Comparison of ENCODE assay signal across 29 mouse cellular contexts in the genomic region with DNA sequence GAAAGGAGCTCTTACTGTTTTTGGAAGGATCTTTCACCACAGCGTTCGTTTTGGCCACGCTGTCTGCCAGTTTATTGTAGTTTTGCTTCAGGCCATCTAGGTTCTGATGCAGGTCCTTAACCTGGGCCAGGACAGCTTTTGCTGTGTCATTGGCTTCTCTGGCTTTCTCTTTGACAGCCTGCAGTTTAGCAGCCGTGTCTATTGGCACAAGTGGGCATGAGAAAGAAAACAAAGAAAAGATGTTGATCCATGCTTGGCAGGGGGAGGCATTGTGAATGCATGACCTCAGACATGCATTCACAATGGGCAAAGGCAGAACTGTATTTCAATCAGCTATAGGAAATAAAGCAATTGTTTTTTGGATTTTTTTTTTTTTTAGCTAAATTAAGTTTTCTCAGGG.
DNase-seq lines count a peak whose midpoint lies in the region; ATAC-seq lines count a peak whose summit lies in the region.
"Had no signal": no experiment of that assay in that cellular context is flagged by ENCODE, and none has a peak within 500 bp of the region (broad histone marks: within the 10 kb centered on the region; RNA-seq: fewer than 3 reads in every experiment).

No protein-coding gene starts in this region.

- no peak overlapping the region for H3K27ac ChIP-seq in forebrain, embryonic 15.5 days (replicated peaks)
- no peak overlapping the region for H3K27ac ChIP-seq in forebrain, embryonic 11.5 days (ENCODE audit: low read depth, low read length)
- no peak overlapping the region for H3K27ac ChIP-seq in hindbrain, embryonic 13.5 days
- no peak overlapping the region for H3K27ac ChIP-seq in liver, embryonic 11.5 days (ENCODE audit: low read depth, low read length)
- H3K27ac ChIP-seq: embryonic facial prominence, embryonic 13.5 days; heart, embryonic 10.5 days; heart, embryonic 15.5 days; hindbrain, embryonic 12.5 days; limb, embryonic 12.5 days; lung, embryonic 15.5 days; neural tube, embryonic 15.5 days had no signal

- H3K9ac ChIP-seq in forebrain, embryonic 15.5 days (replicated peaks), result no peak overlapping the region
- H3K9ac ChIP-seq in forebrain, embryonic 11.5 days (ENCODE audit: low read length), result no peak overlapping the region
- no peak overlapping the region for H3K9ac ChIP-seq in hindbrain, embryonic 13.5 days
- no peak overlapping the region for H3K9ac ChIP-seq in liver, embryonic 11.5 days (ENCODE audit: low read depth, low read length)
- H3K9ac ChIP-seq: embryonic facial prominence, embryonic 13.5 days; heart, embryonic 15.5 days; hindbrain, embryonic 12.5 days; limb, embryonic 12.5 days; lung, embryonic 15.5 days; neural tube, embryonic 15.5 days had no signal

- H3K36me3 ChIP-seq in forebrain, embryonic 15.5 days, result no peaks in the 10 kb centered on the region
- no peaks in the 10 kb centered on the region for H3K36me3 ChIP-seq in forebrain, embryonic 11.5 days (ENCODE audit: control insufficient read depth, insufficient read depth, low read length)
- no peaks in the 10 kb centered on the region for H3K36me3 ChIP-seq in hindbrain, embryonic 13.5 days
- H3K36me3 ChIP-seq in liver, embryonic 11.5 days (ENCODE audit: control insufficient read depth, insufficient read depth, low read length), result no peaks in the 10 kb centered on the region
- H3K36me3 ChIP-seq: embryonic facial prominence, embryonic 13.5 days; heart, embryonic 10.5 days; heart, embryonic 15.5 days; hindbrain, embryonic 12.5 days; limb, embryonic 12.5 days; lung, embryonic 15.5 days; neural tube, embryonic 15.5 days had no signal

- peak; percentile 50 to 55 for DNase-seq in cerebellum, postnatal 10 days
- DNase-seq in cerebellum, adult 9-10 months, result no peak
- DNase-seq in forebrain, embryonic 11.5 days (ENCODE audit: low spot score), result no peak
- DNase-seq in retina, postnatal 1 day, result peak; percentile 2
- DNase-seq in retina, embryonic 14.5 days (ENCODE audit: low spot score), result no peak
- no peak for DNase-seq in liver, embryonic 11.5 days (ENCODE audit: low spot score)
- DNase-seq: adrenal gland, postnatal 10 days; cerebellum, adult 18-20 months; gastrocnemius, postnatal 14 days; heart, adult 11 months; kidney, adult 9 months; kidney, postnatal 10 days; layer of hippocampus, adult 9-11 months; right cerebral cortex, postnatal 4 days; thymus, adult 2 months; thymus, postnatal 36 days had no signal

- peak; percentile 58 for ATAC-seq in forebrain, embryonic 15.5 days (replicated peaks)
- ATAC-seq in forebrain, embryonic 11.5 days (replicated peaks; ENCODE audit: low FRiP score), result no peak
- ATAC-seq in hindbrain, embryonic 13.5 days (ENCODE audit: low FRiP score), result no peak
- no peak for ATAC-seq in liver, embryonic 11.5 days (replicated peaks; ENCODE audit: low FRiP score)
- ATAC-seq: activated CD4-positive, CD25-positive, alpha-beta regulatory T cell, adult 4 months; intestine, postnatal 0 days had no signal

- WGBS in forebrain, embryonic 15.5 days, result 23% methylated on average over 4 of the region's 4 CpGs
- WGBS in forebrain, embryonic 11.5 days, result 55% methylated on average over 4 of the region's 4 CpGs
- WGBS in hindbrain, embryonic 13.5 days, result 50% methylated on average over 4 of the region's 4 CpGs
- WGBS in liver, embryonic 11.5 days, result 74% methylated on average over 4 of the region's 4 CpGs

- H3K4me3 ChIP-seq in forebrain, embryonic 15.5 days, result no peak overlapping the region
- no peak overlapping the region for H3K4me3 ChIP-seq in forebrain, embryonic 11.5 days (ENCODE audit: low read depth, low read length)
- no peak overlapping the region for H3K4me3 ChIP-seq in hindbrain, embryonic 13.5 days
- no peak overlapping the region for H3K4me3 ChIP-seq in liver, embryonic 11.5 days (ENCODE audit: low read depth, low read length)
- H3K4me3 ChIP-seq: embryonic facial prominence, embryonic 13.5 days; heart, embryonic 10.5 days; heart, embryonic 15.5 days; hindbrain, embryonic 12.5 days; limb, embryonic 12.5 days; lung, embryonic 15.5 days; neural tube, embryonic 15.5 days had no signal

- H3K4me1 ChIP-seq in forebrain, embryonic 15.5 days, result peaks cover 6% of the 10 kb centered on the region
- 0 out of 2 replicates have a peak, but pooled peaks cover 3% of the 10 kb centered on the region for H3K4me1 ChIP-seq in forebrain, embryonic 11.5 days (replicated peaks; ENCODE audit: control insufficient read depth, insufficient read depth, low read length)
- no peaks in the 10 kb centered on the region for H3K4me1 ChIP-seq in hindbrain, embryonic 13.5 days (replicated peaks)
- H3K4me1 ChIP-seq in liver, embryonic 11.5 days (replicated peaks; ENCODE audit: control insufficient read depth, insufficient read depth, low read length), result no peaks in the 10 kb centered on the region
- H3K4me1 ChIP-seq: embryonic facial prominence, embryonic 13.5 days; heart, embryonic 10.5 days; heart, embryonic 15.5 days; limb, embryonic 12.5 days; lung, embryonic 15.5 days; neural tube, embryonic 15.5 days had no signal

- H3K9me3 ChIP-seq in forebrain, embryonic 15.5 days, result no peaks in the 10 kb centered on the region
- H3K9me3 ChIP-seq in forebrain, embryonic 11.5 days (ENCODE audit: control insufficient read depth, low read length), result no peaks in the 10 kb centered on the region
- H3K9me3 ChIP-seq in hindbrain, embryonic 13.5 days, result no peaks in the 10 kb centered on the region
- H3K9me3 ChIP-seq in liver, embryonic 11.5 days (ENCODE audit: control insufficient read depth, low read length), result no peaks in the 10 kb centered on the region
- H3K9me3 ChIP-seq: embryonic facial prominence, embryonic 13.5 days; heart, embryonic 10.5 days; heart, embryonic 15.5 days; hindbrain, embryonic 12.5 days; limb, embryonic 12.5 days; lung, embryonic 15.5 days; neural tube, embryonic 15.5 days had no signal

- no peaks in the 10 kb centered on the region for H3K27me3 ChIP-seq in forebrain, embryonic 15.5 days
- no peaks in the 10 kb centered on the region for H3K27me3 ChIP-seq in forebrain, embryonic 11.5 days (ENCODE audit: control insufficient read depth, insufficient read depth, low read length)
- H3K27me3 ChIP-seq in hindbrain, embryonic 13.5 days, result no peaks in the 10 kb centered on the region
- no peaks in the 10 kb centered on the region for H3K27me3 ChIP-seq in liver, embryonic 11.5 days (replicated peaks; ENCODE audit: control insufficient read depth, insufficient read depth, low read length)
- H3K27me3 ChIP-seq: CH12.LX; embryonic facial prominence, embryonic 13.5 days; heart, embryonic 15.5 days; hindbrain, embryonic 12.5 days; limb, embryonic 12.5 days; lung, embryonic 15.5 days; neural tube, embryonic 15.5 days had no signal

- H3K4me2 ChIP-seq in forebrain, embryonic 15.5 days (replicated peaks), result no peak overlapping the region
- no peak overlapping the region for H3K4me2 ChIP-seq in forebrain, embryonic 11.5 days (ENCODE audit: low read depth, low read length, severe bottlenecking)
- no peak overlapping the region for H3K4me2 ChIP-seq in hindbrain, embryonic 13.5 days
- H3K4me2 ChIP-seq in liver, embryonic 11.5 days, result no peak overlapping the region
- H3K4me2 ChIP-seq: embryonic facial prominence, embryonic 13.5 days; heart, embryonic 15.5 days; hindbrain, embryonic 12.5 days; limb, embryonic 12.5 days; lung, embryonic 15.5 days; midbrain, embryonic 11.5 days; neural tube, embryonic 15.5 days had no signal

Comparison
In these comparisons a context has a peak if more than half of its experiments do, and no peak if none do; other contexts are left out.
1. DNase-seq: peak in cerebellum, postnatal 10 days (2 of 2) and retina, postnatal 1 day (single experiment); none in cerebellum, adult 9-10 months (single experiment), forebrain, embryonic 11.5 days (single experiment), retina, embryonic 14.5 days (single experiment) and liver, embryonic 11.5 days (single experiment).